Mouse (Mus musculus) bone marrow macrophage, adult 2 months (primary cell): ENCODE measurements around the gene Fcrl5.

Experiments
- CTCF ChIP-seq: IDR thresholded peaks from 2 replicates; pipeline ENCODE4 v1.5.1; 2012; ENCODE audit warnings: low read depth, mild to moderate bottlenecking, low read length, moderate library complexity
- POLR2A ChIP-seq: IDR thresholded peaks from 2 replicates; pipeline ENCODE4 v1.6.1; 2012; ENCODE audit warnings: mild to moderate bottlenecking, low read depth, low read length, borderline replicate concordance

DNA sequence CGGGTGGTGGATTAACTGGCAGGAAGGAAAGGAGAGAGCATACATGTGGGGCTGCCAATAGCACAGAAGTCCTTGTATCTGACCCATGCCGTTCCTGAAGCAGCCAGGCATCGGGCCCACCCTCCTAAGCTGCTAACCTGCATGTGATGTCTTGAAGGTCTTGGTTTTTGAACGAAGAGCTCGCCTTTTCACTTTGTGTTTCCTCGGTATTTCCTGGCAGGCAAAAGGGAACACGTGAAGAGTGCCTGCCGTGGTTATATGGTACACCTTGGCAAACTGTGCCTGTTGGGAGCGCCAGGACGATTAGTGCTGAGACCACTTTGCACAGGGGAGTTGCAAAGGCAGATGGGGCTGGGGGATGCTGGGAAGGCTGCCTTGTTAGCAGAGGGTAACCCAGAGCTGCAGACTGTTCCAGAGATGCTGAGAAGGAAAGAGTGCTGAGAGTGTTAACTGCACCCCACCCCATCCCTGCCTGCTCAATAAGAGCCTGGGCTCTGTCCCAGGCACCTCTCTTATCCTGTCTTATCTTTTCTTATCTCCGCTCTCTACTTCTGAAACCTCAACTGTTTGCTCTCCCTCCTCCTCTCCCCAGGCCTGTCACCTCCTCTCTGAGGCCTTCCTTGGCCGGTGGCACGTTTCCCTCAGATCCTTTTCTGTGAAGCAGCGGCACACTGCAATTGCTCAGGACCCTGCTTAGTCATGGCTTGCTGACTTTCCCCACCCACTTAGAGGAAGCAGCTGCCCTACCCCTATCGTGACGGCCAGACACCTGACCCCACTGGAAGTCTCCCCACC lies 76.6 kb downstream of the Fcrl5 start:
- TF ChIP-seq POLR2A (no peak), CTCF (no peak)
